Mouse (Mus musculus) 416B (cell line): ENCODE data around the gene Jade3.

Source experiments
- DNase-seq: peaks from one replicate; pipeline ENCODE4 v3.0.0; 2011; ENCODE audit warnings: low read depth

Jade3 gene

GRCm38 (mm10) chrX:20425140-20425838 lies at the start of gene Jade3:
Gene Jade3 (plus strand): TSS chrX:20425688.
- DNase-seq = peak; percentile 93

- no peak for DNase-seq
Observed at GRCm38 (mm10) chrX:20379347-20380014, 46.0 kb upstream of the Jade3 start.

- DNase-seq = no peak
Observed at GRCm38 (mm10) chrX:20382260-20382659, 43.2 kb upstream of the Jade3 start.

- no peak for DNase-seq
Observed at GRCm38 (mm10) chrX:20387006-20387405, 38.5 kb upstream of the Jade3 start.

- peak; percentile 24 for DNase-seq
Observed at GRCm38 (mm10) chrX:20391964-20392363, 33.5 kb upstream of the Jade3 start.

GRCm38 (mm10) chrX:20392942-20393341 lies 32.5 kb upstream of the Jade3 start:
- DNase-seq = no peak

- DNase-seq = peak; percentile 69
Observed at GRCm38 (mm10) chrX:20404068-20404467, 21.4 kb upstream of the Jade3 start.

- DNase-seq = peak; percentile 22
Observed at GRCm38 (mm10) chrX:20406909-20407308, 18.6 kb upstream of the Jade3 start.

GRCm38 (mm10) chrX:20407676-20408075 lies 17.8 kb upstream of the Jade3 start:
- no peak for DNase-seq

- no peak for DNase-seq
Observed at GRCm38 (mm10) chrX:20411382-20411781, 14.1 kb upstream of the Jade3 start.

GRCm38 (mm10) chrX:20412221-20412620 lies 13.3 kb upstream of the Jade3 start:
- no peak for DNase-seq

- no peak for DNase-seq
Observed at GRCm38 (mm10) chrX:20414885-20415622, 10.4 kb upstream of the Jade3 start.

- DNase-seq = peak; percentile 69
Observed at GRCm38 (mm10) chrX:20418461-20418860, 7.0 kb upstream of the Jade3 start.

GRCm38 (mm10) chrX:20419536-20419935 lies 6.0 kb upstream of the Jade3 start:
- no peak for DNase-seq

GRCm38 (mm10) chrX:20425839-20426449 lies 456 bp downstream of the Jade3 start:
- DNase-seq = peak; percentile 57

- DNase-seq = no peak
Observed at GRCm38 (mm10) chrX:20483213-20483612, 57.7 kb downstream of the Jade3 start.

- DNase-seq = peak; percentile 43
Observed at GRCm38 (mm10) chrX:20497682-20498081, 72.2 kb downstream of the Jade3 start.

- DNase-seq = no peak
Observed at GRCm38 (mm10) chrX:20520290-20520939, 94.9 kb downstream of the Jade3 start.

- peak; percentile 84 for DNase-seq
Observed at GRCm38 (mm10) chrX:20521578-20521977, 96.1 kb downstream of the Jade3 start.

- DNase-seq = peak; percentile 8
Observed at GRCm38 (mm10) chrX:20532621-20533020, 107.1 kb downstream of the Jade3 start.

- DNase-seq = no peak
Observed at GRCm38 (mm10) chrX:20543867-20544266, 118.4 kb downstream of the Jade3 start.

GRCm38 (mm10) chrX:20547609-20548008 lies 122.1 kb downstream of the Jade3 start:
- no peak for DNase-seq
